Mouse (Mus musculus): ENCODE data around the gene Slc22a20.

GRCm38 (mm10) chr19:5952071-5952691 is 33.8 kb downstream of the Slc22a20 start:
- TF ChIP-seq CTCF (IDR thresholded peaks at IDR 0.05; ENCODE audit: borderline replicate concordance, insufficient read depth, low read depth, low read length) (no peak), POLR2A (IDR thresholded peaks at IDR 0.05; ENCODE audit: borderline replicate concordance, insufficient read depth, low read length) (no peak)
